25 mouse cellular contexts compared by ENCODE assay signal in genomic region chr4:125276861-125277260, GRCm38 (mm10).
"Had no signal": no experiment of that assay in that cellular context is flagged by ENCODE, and none has a peak within 500 bp of the region (broad histone marks: within the 10 kb centered on the region; RNA-seq: fewer than 3 reads in every experiment).

No protein-coding gene starts in this region.

- ATAC-seq: inflammation-experienced regulatory T-cells, adult 6 months; intestine, embryonic 15.5 days; intestine, postnatal 0 days had no signal

- DNase-seq: gastrocnemius, adult 2 months; gastrocnemius, postnatal 10 days; gastrocnemius, postnatal 25 days; heart, adult 18-20 months; heart, postnatal 10 days; heart, postnatal 4 days; kidney, adult 18-20 months; kidney, adult 8-10 months; kidney, postnatal 10 days; kidney, postnatal 25 days; kidney, postnatal 4 days; liver; liver, embryonic 13.5 days had no signal

- H3K4me2 ChIP-seq: heart, embryonic 12.5 days; hindbrain, embryonic 12.5 days; hindbrain, embryonic 15.5 days; intestine, embryonic 15.5 days; limb, embryonic 12.5 days; liver, embryonic 11.5 days; liver, embryonic 13.5 days had no signal

- H3K27ac ChIP-seq: gastrocnemius, adult 2 months; heart, embryonic 10.5 days; hindbrain, embryonic 10.5 days; hindbrain, embryonic 12.5 days; hindbrain, embryonic 15.5 days; intestine, embryonic 15.5 days; left cerebral cortex, adult 2 months; limb, embryonic 10.5 days; limb, embryonic 12.5 days; liver, embryonic 13.5 days had no signal

- H3K4me3 ChIP-seq: gastrocnemius, adult 2 months; heart, embryonic 10.5 days; heart, embryonic 12.5 days; hindbrain, embryonic 10.5 days; hindbrain, embryonic 12.5 days; hindbrain, embryonic 15.5 days; intestine, embryonic 15.5 days; left cerebral cortex, adult 2 months; limb, embryonic 10.5 days; limb, embryonic 12.5 days; liver, embryonic 13.5 days had no signal

- H3K9me3 ChIP-seq: heart, embryonic 10.5 days; heart, embryonic 12.5 days; hindbrain, embryonic 10.5 days; hindbrain, embryonic 12.5 days; hindbrain, embryonic 15.5 days; intestine, embryonic 15.5 days; limb, embryonic 10.5 days; limb, embryonic 12.5 days; liver, embryonic 13.5 days had no signal

- H3K9ac ChIP-seq: heart, embryonic 12.5 days; hindbrain, embryonic 12.5 days; hindbrain, embryonic 15.5 days; intestine, embryonic 15.5 days; limb, embryonic 12.5 days; liver, embryonic 13.5 days had no signal

- H3K4me1 ChIP-seq: heart, embryonic 10.5 days; heart, embryonic 12.5 days; intestine, embryonic 15.5 days; liver, embryonic 13.5 days had no signal

- H3K36me3 ChIP-seq: heart, embryonic 10.5 days; heart, embryonic 12.5 days; hindbrain, embryonic 10.5 days; hindbrain, embryonic 12.5 days; hindbrain, embryonic 15.5 days; intestine, embryonic 15.5 days; limb, embryonic 10.5 days; limb, embryonic 12.5 days; liver, embryonic 13.5 days had no signal
